Mouse (Mus musculus): ENCODE data around the gene Osbpl11. TPM values are rescaled to one million over a fixed set of nuclear protein-coding genes. Genes with fewer than 3 reads are reported as not detected.
A peak's percentile ranks its signal among the peaks of the same experiment; 100 is the strongest.
"Not testable (repeated sequence)": the region's sequence is repeated elsewhere in the genome, so short reads cannot be mapped to it uniquely, and the experiment has no call there.

Osbpl11 gene
- 9.9 and 10.5 TPM in 2 replicates for polyA plus RNA-seq (2012; rRNA removed)

GRCm38 (mm10) chr16:33184901-33185260 is at the start of gene Osbpl11:
Gene Osbpl11, plus strand, starts transcription at chr16:33185071.
- peak within 1 kb of the TSS; percentile 88 for H3K27ac ChIP-seq (ENCODE audit: insufficient read depth, low read length)
- peaks cover 6% of the 10 kb centered on the region for H3K4me1 ChIP-seq (ENCODE audit: control insufficient read depth, insufficient read depth, low read length)
- peak within 1 kb of the TSS; percentile 92 for H3K4me3 ChIP-seq (ENCODE audit: insufficient read depth, low read length)
- TF ChIP-seq POLR2A (IDR thresholded peaks at IDR 0.05; ENCODE audit: extremely low read depth, insufficient read depth, low read length) (peak; percentile 73; the same call in 1 of the 2 replicates), CTCF (IDR thresholded peaks at IDR 0.05; ENCODE audit: extremely low read depth, insufficient read depth, low read length) (no peak)

GRCm38 (mm10) chr16:33135167-33135566 is 49.7 kb upstream of the Osbpl11 start:
- 0 out of 2 replicates have a peak, but pooled peaks cover 1% of the 10 kb centered on the region for H3K4me1 ChIP-seq (ENCODE audit: control insufficient read depth, insufficient read depth, low read length)
- H3K27ac ChIP-seq (ENCODE audit: insufficient read depth, low read length), result no peak overlapping the region
- TF ChIP-seq CTCF (IDR thresholded peaks at IDR 0.05; ENCODE audit: extremely low read depth, insufficient read depth, low read length), result no peak
- TF ChIP-seq POLR2A (IDR thresholded peaks at IDR 0.05; ENCODE audit: extremely low read depth, insufficient read depth, low read length), result no peak
- no peak overlapping the region for H3K4me3 ChIP-seq (ENCODE audit: insufficient read depth, low read length)

GRCm38 (mm10) chr16:33139061-33139460 is 45.8 kb upstream of the Osbpl11 start:
- not testable (repeated sequence) for H3K4me3 ChIP-seq (ENCODE audit: insufficient read depth, low read length); H3K4me1 ChIP-seq (ENCODE audit: control insufficient read depth, insufficient read depth, low read length); H3K27ac ChIP-seq (ENCODE audit: insufficient read depth, low read length)

GRCm38 (mm10) chr16:33141758-33142280 is 43.1 kb upstream of the Osbpl11 start:
- TF ChIP-seq CTCF (IDR thresholded peaks at IDR 0.05; ENCODE audit: extremely low read depth, insufficient read depth, low read length), result no peak
- no peak for TF ChIP-seq POLR2A (IDR thresholded peaks at IDR 0.05; ENCODE audit: extremely low read depth, insufficient read depth, low read length)
- Histone ChIP-seq H3K4me3 (ENCODE audit: insufficient read depth, low read length) (no peak overlapping the region), H3K27ac (ENCODE audit: insufficient read depth, low read length) (no peak overlapping the region), H3K4me1 (ENCODE audit: control insufficient read depth, insufficient read depth, low read length) (no peaks in the 10 kb centered on the region)

GRCm38 (mm10) chr16:33143452-33143851 is 41.4 kb upstream of the Osbpl11 start:
- no peak overlapping the region for H3K27ac ChIP-seq (ENCODE audit: insufficient read depth, low read length)

GRCm38 (mm10) chr16:33146185-33146584 is 38.7 kb upstream of the Osbpl11 start:
- Histone ChIP-seq H3K4me1 (ENCODE audit: control insufficient read depth, insufficient read depth, low read length) (no peaks in the 10 kb centered on the region), H3K27ac (ENCODE audit: insufficient read depth, low read length) (no peak overlapping the region), H3K4me3 (ENCODE audit: insufficient read depth, low read length) (no peak overlapping the region)
- TF ChIP-seq CTCF (IDR thresholded peaks at IDR 0.05; ENCODE audit: extremely low read depth, insufficient read depth, low read length), result no peak
- TF ChIP-seq POLR2A (IDR thresholded peaks at IDR 0.05; ENCODE audit: extremely low read depth, insufficient read depth, low read length), result no peak

More at GRCm38 (mm10) chr16:33143452-33143851, 41.4 kb upstream of the Osbpl11 start:
- no peak overlapping the region for H3K4me3 ChIP-seq (ENCODE audit: insufficient read depth, low read length)
- no peak for TF ChIP-seq CTCF (IDR thresholded peaks at IDR 0.05; ENCODE audit: extremely low read depth, insufficient read depth, low read length)
- TF ChIP-seq POLR2A (IDR thresholded peaks at IDR 0.05; ENCODE audit: extremely low read depth, insufficient read depth, low read length), result no peak
- H3K4me1 ChIP-seq (ENCODE audit: control insufficient read depth, insufficient read depth, low read length), result no peaks in the 10 kb centered on the region

- TF ChIP-seq POLR2A (IDR thresholded peaks at IDR 0.05; ENCODE audit: extremely low read depth, insufficient read depth, low read length) (no peak), CTCF (IDR thresholded peaks at IDR 0.05; ENCODE audit: extremely low read depth, insufficient read depth, low read length) (no peak)
- no peak overlapping the region for H3K27ac ChIP-seq (ENCODE audit: insufficient read depth, low read length)
- H3K4me3 ChIP-seq (ENCODE audit: insufficient read depth, low read length), result no peak overlapping the region
- peaks cover 5% of the 10 kb centered on the region for H3K4me1 ChIP-seq (ENCODE audit: control insufficient read depth, insufficient read depth, low read length)
Measured at GRCm38 (mm10) chr16:33148135-33148534, 36.7 kb upstream of the Osbpl11 start.

- H3K4me1 ChIP-seq (ENCODE audit: control insufficient read depth, insufficient read depth, low read length); H3K27ac ChIP-seq (ENCODE audit: insufficient read depth, low read length); H3K4me3 ChIP-seq (ENCODE audit: insufficient read depth, low read length): not testable (repeated sequence)
Measured at GRCm38 (mm10) chr16:33150875-33151274, 34.0 kb upstream of the Osbpl11 start.

GRCm38 (mm10) chr16:33151558-33151957 is 33.3 kb upstream of the Osbpl11 start:
- no peak for TF ChIP-seq POLR2A (IDR thresholded peaks at IDR 0.05; ENCODE audit: extremely low read depth, insufficient read depth, low read length)
- no peak for TF ChIP-seq CTCF (IDR thresholded peaks at IDR 0.05; ENCODE audit: extremely low read depth, insufficient read depth, low read length)
- H3K4me1 ChIP-seq (ENCODE audit: control insufficient read depth, insufficient read depth, low read length), result peaks cover 5% of the 10 kb centered on the region
- no peak overlapping the region for H3K4me3 ChIP-seq (ENCODE audit: insufficient read depth, low read length)
- no peak overlapping the region for H3K27ac ChIP-seq (ENCODE audit: insufficient read depth, low read length)

GRCm38 (mm10) chr16:33154992-33155391 is 29.9 kb upstream of the Osbpl11 start:
- no peak overlapping the region for H3K4me3 ChIP-seq (ENCODE audit: insufficient read depth, low read length)
- H3K4me1 ChIP-seq (ENCODE audit: control insufficient read depth, insufficient read depth, low read length), result peaks cover 8% of the 10 kb centered on the region
- H3K27ac ChIP-seq (ENCODE audit: insufficient read depth, low read length), result no peak overlapping the region
- no peak for TF ChIP-seq POLR2A (IDR thresholded peaks at IDR 0.05; ENCODE audit: extremely low read depth, insufficient read depth, low read length)
- peak; percentile 35; the same call in 1 of the 2 replicates for TF ChIP-seq CTCF (IDR thresholded peaks at IDR 0.05; ENCODE audit: extremely low read depth, insufficient read depth, low read length)

GRCm38 (mm10) chr16:33158006-33158405 is 26.9 kb upstream of the Osbpl11 start:
- Histone ChIP-seq H3K27ac (ENCODE audit: insufficient read depth, low read length) (no peak overlapping the region), H3K4me3 (ENCODE audit: insufficient read depth, low read length) (no peak overlapping the region), H3K4me1 (ENCODE audit: control insufficient read depth, insufficient read depth, low read length) (peaks cover 4% of the 10 kb centered on the region)
- TF ChIP-seq POLR2A (IDR thresholded peaks at IDR 0.05; ENCODE audit: extremely low read depth, insufficient read depth, low read length) (no peak), CTCF (IDR thresholded peaks at IDR 0.05; ENCODE audit: extremely low read depth, insufficient read depth, low read length) (no peak)

All from cortical plate, adult 2 months (tissue).